Mouse (Mus musculus) cerebellum, adult 2 months (tissue): ENCODE data around the gene Gm20888. TPM values are rescaled to one million over a fixed set of nuclear protein-coding genes. Genes with fewer than 3 reads are reported as not detected.
"Not testable (repeated sequence)": the region's sequence is repeated elsewhere in the genome, so short reads cannot be mapped to it uniquely, and the experiment has no call there.

Experiments
- DNase-seq, 2 experiments: peaks; one replicate each; pipeline ENCODE4 v3.0.0; 2021
- H3K27ac ChIP-seq: fragments of 200-500 bp; 2 replicates; pipeline ENCODE4 v1.5.1; 2012; ENCODE audit warnings: low read length, control low read depth, inconsistent platforms; ENCODE audit not compliant: insufficient read depth
- H3K27me3 ChIP-seq: fragments of 200-500 bp; 2 replicates; pipeline ENCODE4 v1.6.1; 2012; ENCODE audit warnings: inconsistent platforms, mild to moderate bottlenecking, low read length, moderate library complexity; ENCODE audit not compliant: control insufficient read depth, insufficient read depth
- H3K4me1 ChIP-seq: fragments of 200-500 bp; 2 replicates; pipeline ENCODE4 v1.6.1; 2011; ENCODE audit warnings: low read length; ENCODE audit not compliant: control insufficient read depth, insufficient read depth
- H3K4me3 ChIP-seq: fragments of 200-500 bp; replicated peaks from 2 replicates; pipeline ENCODE3; 2011; ENCODE audit warnings: mild to moderate bottlenecking, low read depth, low read length, control low read depth; ENCODE audit not compliant: insufficient read depth
- WGBS: fragments of 180-500 bp; shearing (Covaris S2); methylation state at CpG from one replicate; pipeline ENCODE4 v1.1.7; 2018; 5-methylcytosine and 5-hydroxymethylcytosine counted together
- polyA plus RNA-seq: library from polyadenylated mRNA; depleted of rRNA; stranded (reverse); fragments of >200 nt; gene quantifications from 2 replicates; pipeline ENCODE4 v1.2.3, GENCODE M21; 2012; rRNA removed

Gene Gm20888
- not detected in 2 replicates for polyA plus RNA-seq

DNA sequence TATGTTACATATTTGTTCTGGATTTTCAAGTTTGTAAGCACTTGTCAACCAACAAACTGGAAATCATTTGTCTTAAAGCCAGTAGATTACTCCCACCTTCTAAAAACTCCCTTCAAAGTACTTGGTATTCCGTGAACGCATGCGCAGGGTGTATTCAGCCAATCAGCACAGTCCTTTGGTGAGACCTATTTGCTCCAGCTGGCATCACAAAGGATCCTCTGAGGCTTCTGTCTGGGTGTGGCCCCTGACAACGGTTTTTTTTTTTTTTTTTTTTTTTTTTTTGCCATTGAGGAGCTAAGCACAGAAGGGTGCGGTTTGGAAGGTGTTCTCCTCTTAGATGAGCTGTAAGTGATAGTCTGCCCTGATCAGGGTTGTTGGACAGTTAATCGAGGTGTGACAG is at the start of gene Gm20888:
Gene Gm20888, plus strand, starts transcription at position 301 of the 400 bp plus-strand sequence.
- not testable (repeated sequence) for H3K4me1 ChIP-seq, H3K4me3 ChIP-seq, H3K27ac ChIP-seq, DNase-seq, H3K27me3 ChIP-seq
- WGBS = no CpG with 5 or more reads among the region's 6 CpGs

Other genes with a start within 250 kb of the Gm20888 start
- gene Gm21118, start 168.2 kb upstream of the Gm20888 start, polyA plus RNA-seq = not detected in 2 replicates
- not detected in 2 replicates for gene Gm29423, start 138.6 kb upstream of the Gm20888 start, polyA plus RNA-seq
- not detected in 2 replicates for gene Gm29644, start 138.5 kb upstream of the Gm20888 start, polyA plus RNA-seq